Mouse (Mus musculus): ENCODE measurements around the gene Upk3a. TPM values are rescaled to one million over a fixed set of nuclear protein-coding genes. Genes with fewer than 3 reads are reported as not detected.

Gene Upk3a
- total and polyA plus RNA-seq, 2 experiments from 2014 or later: 0.66 to 3.0 TPM

DNA sequence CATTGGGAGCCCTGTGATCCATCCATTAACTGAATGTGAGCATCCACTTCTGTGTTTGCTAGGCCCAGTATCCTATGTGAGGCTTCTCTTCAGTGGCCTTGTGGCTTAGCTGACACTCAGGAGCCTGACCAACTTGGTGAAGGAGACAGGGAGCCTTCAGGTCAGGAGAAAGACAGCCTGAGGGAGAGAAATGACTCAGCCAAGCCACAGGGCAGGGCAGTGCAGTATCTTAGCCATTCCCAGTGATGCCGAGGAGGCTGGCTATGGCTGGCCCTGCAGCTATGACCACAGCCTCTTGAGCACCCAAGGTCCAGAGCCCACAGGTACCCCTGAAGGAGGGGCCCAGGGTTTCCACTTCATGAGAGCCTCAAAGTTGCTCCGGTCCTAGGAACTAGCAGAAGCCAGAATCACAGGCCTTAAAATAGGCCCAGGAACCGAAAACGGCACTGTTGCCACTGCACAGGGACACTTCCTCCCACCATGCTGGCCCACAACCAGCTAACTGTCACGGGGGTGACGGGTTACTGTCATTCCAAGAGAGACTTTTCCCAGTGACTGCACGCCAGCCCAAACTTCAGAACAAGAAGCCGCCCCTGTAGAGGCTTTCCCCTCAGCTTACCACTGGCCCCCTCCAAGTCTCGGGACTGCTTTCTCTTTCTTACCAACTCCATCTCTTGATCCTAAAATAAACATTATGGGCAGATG is 35.2 kb upstream of the Upk3a start:
- no peak for TF ChIP-seq CTCF (IDR thresholded peaks at IDR 0.05)

GRCm38 (mm10) chr15:84982888-84983287 is 34.1 kb upstream of the Upk3a start:
- H3K9ac ChIP-seq (replicated peaks; ENCODE audit: low read length, poor library complexity, severe bottlenecking): no peak overlapping the region
- H3K27me3 ChIP-seq (ENCODE audit: insufficient read depth, low read length): no peaks in the 10 kb centered on the region
- no peaks in the 10 kb centered on the region for H3K9me3 ChIP-seq (ENCODE audit: low read length)
- ATAC-seq (ENCODE audit: low FRiP score) (no peak), DNase-seq (ENCODE audit: low spot score) (no peak)
- no peak for TF ChIP-seq CTCF (IDR thresholded peaks at IDR 0.05)
- 0 out of 2 replicates have a peak, but pooled peaks cover 3% of the 10 kb centered on the region for H3K36me3 ChIP-seq (ENCODE audit: insufficient read depth, low read length)
- no peak overlapping the region for H3K27ac ChIP-seq (ENCODE audit: low read depth, low read length)
- peaks cover 15% of the 10 kb centered on the region for H3K4me1 ChIP-seq (ENCODE audit: insufficient read depth, low read length)
- no peak overlapping the region for H3K4me2 ChIP-seq (ENCODE audit: low read depth, low read length, poor library complexity, severe bottlenecking)
- WGBS: 82% methylated on average over 3 of the region's 3 CpGs
- no peak overlapping the region for H3K4me3 ChIP-seq (ENCODE audit: low read depth, low read length)

More for the DNA sequence above, 35.2 kb upstream of the Upk3a start:
- DNase-seq (ENCODE audit: low spot score) (no peak), ATAC-seq (ENCODE audit: low FRiP score) (no peak)
- no peak overlapping the region for H3K4me3 ChIP-seq (ENCODE audit: low read depth, low read length)
- no peak overlapping the region for H3K27ac ChIP-seq (ENCODE audit: low read depth, low read length)
- 75% methylated on average over 9 of the region's 9 CpGs for WGBS
- H3K4me2 ChIP-seq (ENCODE audit: low read depth, low read length, poor library complexity, severe bottlenecking): no peak overlapping the region
- H3K36me3 ChIP-seq (ENCODE audit: insufficient read depth, low read length): 0 out of 2 replicates have a peak, but pooled peaks cover 3% of the 10 kb centered on the region
- H3K4me1 ChIP-seq (ENCODE audit: insufficient read depth, low read length): peaks cover 18% of the 10 kb centered on the region
- H3K9ac ChIP-seq (replicated peaks; ENCODE audit: low read length, poor library complexity, severe bottlenecking): no peak overlapping the region
- no peaks in the 10 kb centered on the region for H3K27me3 ChIP-seq (ENCODE audit: insufficient read depth, low read length)
- H3K9me3 ChIP-seq (ENCODE audit: low read length): no peaks in the 10 kb centered on the region

DNA sequence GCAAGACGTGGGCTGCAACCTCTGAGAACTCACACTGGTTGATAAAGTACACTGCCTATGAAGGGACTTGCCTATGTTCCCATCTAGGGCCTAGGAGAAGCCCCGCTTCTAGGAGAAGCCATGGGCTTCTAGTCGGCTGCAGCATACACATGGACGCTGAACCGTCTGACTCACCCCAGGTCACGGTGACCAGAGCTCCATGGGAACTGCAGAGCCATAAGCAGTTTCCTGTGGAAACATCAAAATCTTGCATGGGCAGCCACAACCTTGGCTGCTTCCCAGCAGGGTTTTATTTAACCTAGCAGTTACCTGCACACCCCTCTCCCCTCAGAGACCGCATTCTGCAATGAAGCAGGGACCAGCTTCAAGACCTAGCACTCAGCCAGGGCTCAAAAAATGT is 33.2 kb upstream of the Upk3a start:
- WGBS: 89% methylated on average over 7 of the region's 7 CpGs

GRCm38 (mm10) chr15:84985516-84986160 is 31.3 kb upstream of the Upk3a start:
- WGBS: 85% methylated on average over 12 of the region's 12 CpGs
- Histone ChIP-seq H3K36me3 (ENCODE audit: insufficient read depth, low read length) (no peaks in the 10 kb centered on the region), H3K27ac (ENCODE audit: low read depth, low read length) (no peak overlapping the region), H3K9me3 (ENCODE audit: low read length) (no peaks in the 10 kb centered on the region), H3K4me3 (ENCODE audit: low read depth, low read length) (peak overlapping the region; percentile 89; the same call in 1 of the 2 replicates), H3K4me2 (ENCODE audit: low read depth, low read length, poor library complexity, severe bottlenecking) (peak overlapping the region; percentile 80), H3K27me3 (ENCODE audit: insufficient read depth, low read length) (no peaks in the 10 kb centered on the region), H3K9ac (replicated peaks; ENCODE audit: low read length, poor library complexity, severe bottlenecking) (peak overlapping the region; percentile 0; the same call in 1 of the 2 replicates), H3K4me1 (ENCODE audit: insufficient read depth, low read length) (peaks cover 15% of the 10 kb centered on the region)
- no peak for TF ChIP-seq CTCF (IDR thresholded peaks at IDR 0.05)
- DNase-seq (ENCODE audit: low spot score) (no peak), ATAC-seq (ENCODE audit: low FRiP score) (no peak)

More for the DNA sequence above, 33.2 kb upstream of the Upk3a start:
- H3K4me3 ChIP-seq (ENCODE audit: low read depth, low read length): no peak overlapping the region
- ATAC-seq (ENCODE audit: low FRiP score) (no peak), DNase-seq (ENCODE audit: low spot score) (no peak)
- no peak overlapping the region for H3K27ac ChIP-seq (ENCODE audit: low read depth, low read length)
- no peaks in the 10 kb centered on the region for H3K27me3 ChIP-seq (ENCODE audit: insufficient read depth, low read length)
- H3K9me3 ChIP-seq (ENCODE audit: low read length): no peaks in the 10 kb centered on the region
- no peaks in the 10 kb centered on the region for H3K36me3 ChIP-seq (ENCODE audit: insufficient read depth, low read length)
- H3K4me1 ChIP-seq (ENCODE audit: insufficient read depth, low read length): peaks cover 15% of the 10 kb centered on the region
- no peak for TF ChIP-seq CTCF (IDR thresholded peaks at IDR 0.05)
- H3K4me2 ChIP-seq (ENCODE audit: low read depth, low read length, poor library complexity, severe bottlenecking): no peak overlapping the region
- no peak overlapping the region for H3K9ac ChIP-seq (replicated peaks; ENCODE audit: low read length, poor library complexity, severe bottlenecking)

GRCm38 (mm10) chr15:84986171-84987019 is 30.5 kb upstream of the Upk3a start:
- peaks cover 15% of the 10 kb centered on the region for H3K4me1 ChIP-seq (ENCODE audit: insufficient read depth, low read length)
- TF ChIP-seq CTCF (IDR thresholded peaks at IDR 0.05): no peak
- peak overlapping the region; percentile 97 for H3K9ac ChIP-seq (replicated peaks; ENCODE audit: low read length, poor library complexity, severe bottlenecking)
- DNase-seq (ENCODE audit: low spot score) (no peak), ATAC-seq (ENCODE audit: low FRiP score) (no peak)
- H3K27ac ChIP-seq (ENCODE audit: low read depth, low read length): no peak overlapping the region
- H3K4me3 ChIP-seq (ENCODE audit: low read depth, low read length): peak overlapping the region; percentile 89
- no peaks in the 10 kb centered on the region for H3K9me3 ChIP-seq (ENCODE audit: low read length)
- H3K4me2 ChIP-seq (ENCODE audit: low read depth, low read length, poor library complexity, severe bottlenecking): peak overlapping the region; percentile 80
- WGBS: 70% methylated on average over 4 of the region's 4 CpGs
- H3K36me3 ChIP-seq (ENCODE audit: insufficient read depth, low read length): no peaks in the 10 kb centered on the region
- no peaks in the 10 kb centered on the region for H3K27me3 ChIP-seq (ENCODE audit: insufficient read depth, low read length)

Data from midbrain, postnatal 0 days (tissue).